Mouse (Mus musculus) embryonic facial prominence, embryonic 10.5 days (tissue): ENCODE results near the gene Cyp46a1. TPM values are rescaled to one million over a fixed set of nuclear protein-coding genes. Genes with fewer than 3 reads are reported as not detected.

ENCODE experiments used
- DNase-seq: peaks from one replicate; pipeline ENCODE4 v3.0.0-alpha.2; 2017; ENCODE audit warnings: low spot score
- H3K27ac ChIP-seq: fragments of 300-500 bp; sonication (generic); replicated peaks from 2 replicates; pipeline ENCODE4 v1.5.1; 2016; ENCODE audit warnings: mild to moderate bottlenecking
- H3K27me3 ChIP-seq: fragments of 300-500 bp; sonication (generic); replicated peaks from 2 replicates; pipeline ENCODE4 v1.6.1; 2016; ENCODE audit warnings: low read depth, mild to moderate bottlenecking; ENCODE audit not compliant: poor library complexity, severe bottlenecking
- H3K36me3 ChIP-seq: fragments of 300-500 bp; sonication (generic); replicated peaks from 2 replicates; pipeline ENCODE4 v1.6.1; 2016; ENCODE audit warnings: mild to moderate bottlenecking, moderate library complexity
- H3K4me1 ChIP-seq: fragments of 300-500 bp; sonication (generic); 2 replicates; pipeline ENCODE4 v1.6.1; 2016
- H3K4me3 ChIP-seq: fragments of 300-500 bp; sonication (generic); 2 replicates; pipeline ENCODE4 v1.5.1; 2016; ENCODE audit warnings: mild to moderate bottlenecking, moderate library complexity
- H3K9me3 ChIP-seq: fragments of 300-500 bp; sonication (generic); 2 replicates; pipeline ENCODE4 v1.6.1; 2016; ENCODE audit warnings: mild to moderate bottlenecking
- WGBS: fragments of 180-500 bp; shearing (Covaris S2); methylation state at CpG from one replicate; pipeline ENCODE4 v1.1.7; 2016; 5-methylcytosine and 5-hydroxymethylcytosine counted together
- polyA plus RNA-seq: library from polyadenylated mRNA; unstranded; fragments of >200 nt; fragmentation: Nextera tagmentation; extraction: Ambion mirVana; gene quantifications from 2 replicates; pipeline ENCODE4 v1.2.1, GENCODE M21; 2016

Cyp46a1 gene
- polyA plus RNA-seq, 1 experiment from 2014 or later, result 3.9 TPM

DNA sequence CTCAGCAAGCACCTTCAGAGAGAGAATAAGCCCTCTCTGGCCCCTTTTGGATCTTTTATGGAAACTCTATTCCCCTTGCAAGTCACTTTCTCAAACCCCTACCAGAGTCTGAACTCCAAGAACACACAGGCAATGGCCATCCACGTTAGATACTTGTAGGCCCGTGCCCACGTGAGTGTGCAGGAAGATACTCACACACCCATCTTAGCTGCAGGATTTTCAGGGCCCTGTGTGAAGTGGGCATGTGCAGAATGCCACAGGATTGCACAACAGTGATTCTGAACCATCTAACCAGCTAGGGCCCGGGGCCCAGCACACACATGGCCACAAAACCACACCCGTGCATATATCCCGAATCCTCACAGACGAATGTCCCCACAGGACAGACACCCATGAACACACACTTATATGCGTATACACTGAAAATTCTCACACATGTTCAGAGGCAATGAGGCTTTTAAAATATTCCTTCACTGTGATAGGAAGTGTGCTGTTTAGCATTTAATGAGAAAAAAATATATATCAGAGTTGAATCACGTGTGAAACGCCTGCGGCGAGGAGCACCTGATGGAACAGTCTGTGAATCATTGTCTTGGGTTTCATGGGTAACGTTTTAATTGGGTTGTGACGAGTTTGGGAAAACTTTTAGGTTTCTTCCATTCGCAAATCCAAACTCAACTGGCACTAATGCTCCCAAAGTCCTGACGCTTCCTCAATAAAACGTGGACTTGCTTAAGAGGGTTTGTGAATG lies 60.5 kb downstream of the Cyp46a1 start:
- H3K9me3 ChIP-seq, result no peaks in the 10 kb centered on the region
- no peaks in the 10 kb centered on the region for H3K27me3 ChIP-seq
- H3K27ac ChIP-seq, result no peak overlapping the region
- 90% methylated on average over 17 of the region's 17 CpGs for WGBS
- peaks cover 43% of the 10 kb centered on the region for H3K4me1 ChIP-seq
- no peak overlapping the region for H3K4me3 ChIP-seq
- DNase-seq, result no peak
- no peaks in the 10 kb centered on the region for H3K36me3 ChIP-seq

DNA sequence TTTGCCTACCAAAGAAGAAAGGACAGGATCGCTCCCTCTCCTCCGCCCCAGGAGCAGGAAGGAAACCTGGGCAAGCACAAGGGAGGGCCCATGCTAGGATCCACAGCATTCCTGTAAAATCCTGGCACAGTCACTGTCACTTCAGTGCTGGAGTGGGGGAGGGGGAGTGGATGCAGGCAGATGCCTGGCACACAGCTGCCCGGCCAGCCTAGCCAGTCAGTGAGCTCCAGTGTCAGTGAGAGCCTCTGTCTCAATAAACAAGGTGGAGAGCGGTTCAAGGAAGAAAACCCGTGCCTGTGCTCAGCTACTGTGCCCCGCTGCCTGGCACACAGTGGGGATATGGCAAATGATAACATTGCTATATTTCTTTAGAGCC lies 61.1 kb downstream of the Cyp46a1 start:
- peak overlapping the region; percentile 66; the same call in 1 of the 2 replicates for H3K27ac ChIP-seq

DNA sequence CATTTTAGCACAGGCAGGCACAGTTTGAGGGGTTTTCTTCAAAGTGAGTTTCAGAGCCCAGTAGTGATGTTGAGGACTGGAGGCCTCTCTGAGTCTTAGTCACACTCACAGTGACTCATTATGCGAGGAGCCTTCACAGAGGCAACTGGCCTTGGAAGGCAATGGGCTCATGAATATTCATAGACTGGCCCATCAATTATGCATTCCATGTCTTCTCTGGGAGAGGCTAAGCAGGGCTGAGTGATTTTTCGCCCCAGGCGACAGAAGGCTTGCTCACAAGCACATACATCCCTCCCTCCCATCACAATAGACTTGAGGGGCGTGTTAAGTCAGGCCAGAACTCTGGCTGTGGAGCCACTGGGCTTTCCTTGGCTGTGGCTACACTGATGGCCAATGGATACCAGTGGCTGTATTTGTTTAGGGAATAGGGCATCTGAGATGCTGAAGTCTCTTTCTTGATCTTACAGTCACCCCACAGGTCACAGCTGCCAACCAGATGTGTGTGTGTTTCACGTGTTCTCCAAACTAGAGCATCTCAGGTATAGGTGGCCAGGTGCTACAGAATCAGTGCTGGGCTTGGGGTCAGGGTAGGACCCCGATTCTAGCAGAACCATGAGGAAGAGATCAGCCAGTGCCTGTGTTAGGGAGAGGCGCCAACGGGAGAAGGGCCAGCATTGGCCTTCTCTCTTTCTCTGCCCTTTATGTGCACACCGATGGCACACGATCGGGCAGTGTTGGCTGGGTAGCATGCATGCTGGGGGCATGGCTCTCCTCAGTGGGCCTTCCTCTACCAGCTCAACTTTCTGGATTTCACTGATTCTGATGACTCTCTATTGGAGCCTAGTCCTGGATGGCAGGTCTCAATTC lies 62.1 kb downstream of the Cyp46a1 start:
- Histone ChIP-seq H3K4me1 (peaks cover 38% of the 10 kb centered on the region), H3K36me3 (no peaks in the 10 kb centered on the region), H3K27ac (peak overlapping the region; percentile 66), H3K9me3 (no peaks in the 10 kb centered on the region), H3K27me3 (no peaks in the 10 kb centered on the region), H3K4me3 (no peak overlapping the region)
- peak; percentile 70 for DNase-seq
- WGBS, result 62% methylated on average over 11 of the region's 11 CpGs

More for the DNA sequence above, 61.1 kb downstream of the Cyp46a1 start:
- no peaks in the 10 kb centered on the region for H3K27me3 ChIP-seq
- peaks cover 41% of the 10 kb centered on the region for H3K4me1 ChIP-seq
- no peaks in the 10 kb centered on the region for H3K36me3 ChIP-seq
- 82% methylated on average over 6 of the region's 6 CpGs for WGBS
- H3K4me3 ChIP-seq, result no peak overlapping the region
- no peak for DNase-seq
- H3K9me3 ChIP-seq, result no peaks in the 10 kb centered on the region

DNA sequence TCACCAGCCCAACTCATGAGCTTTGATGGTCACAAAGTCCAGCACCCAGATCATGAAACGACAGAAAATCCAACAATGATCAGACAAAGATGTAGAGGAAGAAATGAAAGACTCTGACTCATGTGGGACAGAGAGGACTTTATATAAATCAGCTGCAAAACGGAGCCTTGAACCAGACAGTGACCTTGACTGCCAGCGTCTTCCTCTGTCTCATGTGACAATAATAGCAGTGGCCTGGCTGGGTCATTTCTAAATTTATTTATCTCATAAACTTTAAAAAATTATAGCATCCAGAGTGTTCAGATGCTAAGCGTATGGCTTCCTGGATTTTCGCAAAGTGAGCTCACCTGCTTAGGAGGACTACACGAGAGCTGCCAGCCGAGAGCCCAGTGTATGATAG lies 64.5 kb downstream of the Cyp46a1 start:
- DNase-seq, result no peak
- Histone ChIP-seq H3K4me3 (no peak overlapping the region), H3K9me3 (no peaks in the 10 kb centered on the region), H3K4me1 (peaks cover 28% of the 10 kb centered on the region), H3K27ac (no peak overlapping the region), H3K36me3 (no peaks in the 10 kb centered on the region), H3K27me3 (no peaks in the 10 kb centered on the region)
- 88% methylated on average over 7 of the region's 7 CpGs for WGBS

DNA sequence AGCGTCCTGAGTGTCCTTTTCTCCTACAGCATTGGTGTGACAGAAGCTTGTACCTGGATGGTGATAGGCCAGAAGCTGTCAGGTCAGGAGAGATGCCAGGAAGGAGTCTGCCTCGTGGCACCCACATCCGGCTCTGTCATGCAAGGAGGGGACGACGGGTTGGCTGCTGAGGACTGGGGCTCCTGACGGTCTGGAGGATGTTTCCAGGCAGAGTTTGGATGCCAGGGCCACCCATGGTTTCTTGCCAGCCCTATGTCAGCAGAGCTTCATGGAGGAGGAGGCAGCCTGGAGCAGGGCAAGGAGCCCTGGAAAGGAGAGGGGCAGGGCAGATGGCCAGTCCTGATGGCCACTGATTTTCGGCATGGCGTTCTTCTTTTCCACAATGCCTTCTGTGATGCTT lies 65.0 kb downstream of the Cyp46a1 start:
- Histone ChIP-seq H3K36me3 (no peaks in the 10 kb centered on the region), H3K9me3 (no peaks in the 10 kb centered on the region), H3K27ac (no peak overlapping the region), H3K27me3 (no peaks in the 10 kb centered on the region), H3K4me1 (peaks cover 27% of the 10 kb centered on the region), H3K4me3 (no peak overlapping the region)
- no peak for DNase-seq
- WGBS, result 88% methylated on average over 8 of the region's 8 CpGs

DNA sequence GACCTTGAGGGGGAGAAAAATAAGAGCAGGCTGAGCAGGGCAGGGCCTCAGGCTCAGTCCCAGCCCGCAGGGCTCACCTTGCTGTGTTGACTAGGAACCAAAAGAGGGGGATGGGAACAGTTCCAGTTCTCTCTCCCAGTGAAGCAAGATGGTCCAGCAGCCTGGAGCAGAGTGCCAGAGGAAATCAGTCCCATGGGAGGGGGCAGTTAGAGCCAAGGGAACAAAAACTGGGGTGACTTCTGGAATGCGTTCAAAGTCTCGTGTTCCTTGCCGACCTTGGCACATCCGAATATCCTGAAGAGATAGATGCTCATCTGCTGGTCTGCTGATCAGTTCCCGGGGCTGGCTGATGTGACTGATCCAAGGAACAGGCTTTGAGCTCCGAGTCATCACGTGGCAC lies 66.8 kb downstream of the Cyp46a1 start:
- WGBS, result 75% methylated on average over 8 of the region's 8 CpGs
- H3K4me1 ChIP-seq, result peaks cover 22% of the 10 kb centered on the region
- no peak overlapping the region for H3K27ac ChIP-seq
- H3K36me3 ChIP-seq, result no peaks in the 10 kb centered on the region
- DNase-seq, result no peak
- H3K27me3 ChIP-seq, result no peaks in the 10 kb centered on the region
- no peaks in the 10 kb centered on the region for H3K9me3 ChIP-seq
- H3K4me3 ChIP-seq, result no peak overlapping the region

DNA sequence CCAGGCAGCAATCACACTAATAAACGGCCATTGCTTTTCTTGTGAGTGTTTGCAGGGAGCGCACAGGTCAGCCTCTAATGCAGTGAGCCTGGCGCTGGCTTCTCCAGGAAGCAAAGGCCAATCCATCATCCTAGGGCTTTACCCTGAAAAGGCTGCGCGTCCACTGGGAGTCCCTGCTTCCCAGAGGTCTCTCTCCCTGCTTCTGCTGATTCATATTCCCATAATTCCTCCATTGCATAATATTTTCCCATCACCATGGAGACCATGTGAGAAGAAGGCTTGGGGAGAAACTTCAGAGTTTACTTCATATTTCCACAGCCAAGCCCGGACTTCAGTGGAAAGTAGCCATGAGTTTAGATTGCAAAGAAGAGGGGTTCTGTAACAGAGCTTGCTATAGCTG lies 69.8 kb downstream of the Cyp46a1 start:
- H3K27me3 ChIP-seq, result no peaks in the 10 kb centered on the region; the same call in 1 of the 2 replicates
- no peak for DNase-seq
- peaks cover 23% of the 10 kb centered on the region for H3K4me1 ChIP-seq
- no peak overlapping the region for H3K27ac ChIP-seq
- H3K4me3 ChIP-seq, result no peak overlapping the region
- H3K9me3 ChIP-seq, result no peaks in the 10 kb centered on the region
- no peaks in the 10 kb centered on the region for H3K36me3 ChIP-seq
- WGBS, result 87% methylated on average over 6 of the region's 6 CpGs

DNA sequence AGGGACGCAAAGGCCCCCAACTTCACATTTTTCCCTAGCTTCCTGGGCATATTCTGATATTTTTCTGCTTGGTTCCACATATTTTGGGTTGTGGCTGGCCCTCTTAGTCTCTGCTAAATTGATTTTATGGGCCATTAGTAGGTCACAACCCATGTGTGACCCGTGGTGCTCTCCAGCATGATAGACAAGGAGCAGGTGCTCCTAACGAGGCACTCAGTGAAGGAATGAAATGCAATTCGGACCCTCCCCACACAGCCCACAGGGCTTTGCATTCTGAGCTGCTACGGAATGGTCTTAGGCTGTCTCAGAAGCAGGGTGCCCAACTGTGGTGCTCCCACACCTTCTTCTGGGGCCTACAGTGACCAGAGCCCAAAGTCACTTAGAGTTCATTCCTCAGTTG lies 74.9 kb downstream of the Cyp46a1 start:
- H3K4me1 ChIP-seq, result peaks cover 40% of the 10 kb centered on the region
- H3K27me3 ChIP-seq, result peaks cover 11% of the 10 kb centered on the region; the same call in 1 of the 2 replicates
- H3K4me3 ChIP-seq, result no peak overlapping the region
- WGBS, result 57% methylated on average over 5 of the region's 5 CpGs
- no peak for DNase-seq
- no peaks in the 10 kb centered on the region for H3K9me3 ChIP-seq
- H3K27ac ChIP-seq, result no peak overlapping the region; the same call in 1 of the 2 replicates
- H3K36me3 ChIP-seq, result no peaks in the 10 kb centered on the region

DNA sequence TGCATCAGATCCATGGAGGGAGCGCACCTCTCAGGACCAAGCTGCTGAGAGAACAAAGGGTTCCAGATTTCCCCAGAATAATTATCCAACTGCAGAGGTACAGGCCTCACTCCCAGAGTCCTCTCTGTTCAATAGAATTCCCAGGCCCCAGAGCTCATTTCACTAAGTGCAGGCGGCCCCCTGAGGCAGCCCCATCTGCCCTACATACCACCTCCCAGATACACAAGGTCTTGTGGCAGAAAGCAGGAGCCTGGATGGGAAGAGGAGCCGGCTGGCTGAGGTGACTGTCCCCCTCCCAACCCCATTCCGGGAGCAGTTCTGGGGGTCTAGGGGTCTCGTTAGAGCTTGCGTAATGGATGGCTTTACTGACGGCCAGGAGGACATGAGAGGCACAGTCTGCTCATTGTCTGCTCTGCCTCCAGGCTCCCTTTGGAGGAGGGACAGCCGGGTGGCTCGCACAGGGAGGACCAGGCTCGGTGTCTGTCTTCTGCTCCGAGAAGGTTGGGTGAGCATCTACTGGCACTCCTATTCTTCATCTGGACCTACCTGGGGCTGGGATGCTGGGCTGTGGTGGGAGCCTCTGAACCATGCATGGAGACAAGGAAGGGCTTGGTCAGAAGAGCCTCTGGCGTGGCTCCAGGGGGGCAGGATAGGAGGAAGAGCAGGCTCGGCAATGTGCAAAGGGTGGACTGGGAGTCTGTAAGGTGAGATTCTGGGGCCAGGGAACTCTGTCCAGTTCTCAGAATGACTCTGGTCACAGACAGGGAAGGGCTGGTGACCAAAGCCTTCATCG lies 76.4 kb downstream of the Cyp46a1 start:
- Histone ChIP-seq H3K4me1 (peaks cover 38% of the 10 kb centered on the region), H3K27me3 (peaks cover 11% of the 10 kb centered on the region; the same call in 1 of the 2 replicates), H3K4me3 (peak overlapping the region; percentile 23; the same call in 1 of the 2 replicates), H3K9me3 (no peaks in the 10 kb centered on the region), H3K36me3 (no peaks in the 10 kb centered on the region), H3K27ac (peak overlapping the region; percentile 61)
- 53% methylated on average over 14 of the region's 14 CpGs for WGBS
- no peak for DNase-seq

Other genes starting within 250 kb of the Cyp46a1 start
- gene Setd3, start 155.1 kb upstream of the Cyp46a1 start, polyA plus RNA-seq, result 79.6 and 81.5 TPM in 2 replicates
- gene Ccnk, start 154.8 kb upstream of the Cyp46a1 start, polyA plus RNA-seq, result 2.7 and 3.2 TPM in 2 replicates
- gene Ccdc85c, start 59.0 kb upstream of the Cyp46a1 start, polyA plus RNA-seq, result 11.4 and 12.1 TPM in 2 replicates
- gene Hhipl1, start 28.1 kb upstream of the Cyp46a1 start, polyA plus RNA-seq, result 0.72 and 0.99 TPM in 2 replicates
- 70.6 and 74.1 TPM in 2 replicates for gene Eml1, start 36.6 kb downstream of the Cyp46a1 start, polyA plus RNA-seq
- gene Evl, start 220.3 kb downstream of the Cyp46a1 start, polyA plus RNA-seq, result 58.3 and 60.2 TPM in 2 replicates